Mouse (Mus musculus): ENCODE data around the gene Slc15a4.

- TF ChIP-seq CTCF (IDR thresholded peaks at IDR 0.05; ENCODE audit: insufficient read depth, low read length) (no peak), POLR2A (IDR thresholded peaks at IDR 0.05; ENCODE audit: borderline replicate concordance, extremely low read depth, low read depth, low read length) (no peak)
These were observed 8.7 kb upstream of the Slc15a4 start for GRCm38 (mm10) chr5:127641185-127641958.
